Mouse (Mus musculus): ENCODE results near the gene Lilr4b.

DNA sequence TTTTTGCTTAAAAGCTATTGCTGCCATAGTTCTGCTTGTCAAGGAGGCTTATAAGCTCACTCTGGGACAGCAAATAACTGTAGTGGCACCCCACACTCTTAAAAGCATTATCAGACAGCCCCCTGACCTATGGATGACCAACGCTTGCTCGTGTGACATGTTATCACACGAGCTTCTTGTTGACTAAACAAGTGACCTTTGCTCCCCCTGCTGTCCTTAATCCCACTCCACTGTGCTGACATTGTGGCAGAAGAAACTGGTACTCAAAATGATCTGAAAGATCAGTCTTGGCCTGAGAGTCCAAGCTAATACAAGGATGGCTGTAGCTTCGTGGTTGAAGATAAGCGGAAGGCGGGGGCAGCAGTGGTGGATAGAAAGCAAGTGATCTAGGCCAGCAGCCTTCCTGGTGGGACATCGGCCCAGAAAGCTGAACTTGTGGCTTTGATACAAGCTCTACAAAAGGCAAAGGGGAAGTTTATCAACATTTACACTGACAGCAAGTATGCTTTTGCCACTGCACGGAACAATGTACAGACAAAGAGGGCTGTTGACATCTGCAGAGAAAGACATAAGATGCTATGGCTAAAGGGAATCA, 48.5 kb downstream of the Lilr4b start:
- TF ChIP-seq GATA1 (IDR thresholded peaks at IDR 0.05; ENCODE audit: low read length) (no peak), TAL1 (IDR thresholded peaks at IDR 0.05; ENCODE audit: low read length) (no peak)

Measured in erythroblast, embryonic 14.5 days (primary cell).